Mouse (Mus musculus): ENCODE measurements around the gene Acot2.
A peak's percentile ranks its signal among the peaks of the same experiment; 100 is the strongest.
"Not testable (repeated sequence)": the region's sequence is repeated elsewhere in the genome, so short reads cannot be mapped to it uniquely, and the experiment has no call there.

Acot2 gene

DNA sequence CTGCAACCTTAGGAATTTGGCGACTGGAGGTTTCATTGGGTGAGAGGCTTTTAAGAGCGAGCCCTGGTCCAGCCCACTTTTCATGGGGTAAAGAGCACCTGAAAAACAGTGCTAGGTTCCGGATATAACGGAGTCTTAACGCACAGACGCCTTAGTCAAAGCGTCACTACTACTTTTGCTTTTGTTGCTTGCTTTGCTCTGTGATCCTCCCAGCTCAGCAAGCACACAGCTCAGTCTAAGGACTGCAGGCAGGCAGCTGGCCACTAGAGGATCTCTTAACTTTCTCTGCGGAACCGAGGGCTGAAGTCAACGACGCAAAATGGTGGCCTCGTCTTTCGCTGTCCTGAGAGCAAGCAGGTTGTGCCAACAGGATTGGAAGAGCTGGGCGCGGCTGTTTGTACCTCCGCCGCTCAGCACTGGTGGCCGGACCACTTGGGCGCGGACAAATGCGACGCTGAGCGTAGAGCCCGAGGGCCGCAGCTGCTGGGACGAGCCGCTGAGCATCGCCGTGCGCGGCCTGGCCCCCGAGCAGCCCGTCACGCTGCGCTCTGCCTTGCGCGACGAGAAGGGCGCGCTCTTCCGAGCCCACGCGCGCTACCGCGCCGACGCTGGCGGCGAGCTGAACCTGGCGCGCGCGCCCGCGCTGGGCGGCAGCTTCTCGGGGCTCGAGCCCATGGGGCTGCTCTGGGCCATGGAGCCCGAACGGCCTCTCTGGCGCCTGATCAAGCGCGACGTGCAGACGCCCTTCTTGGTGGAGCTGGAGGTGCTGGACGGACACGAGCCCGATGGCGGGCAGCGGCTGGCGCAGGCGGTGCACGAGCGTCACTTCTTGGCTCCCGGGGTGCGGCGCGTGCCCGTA is at the start of gene Acot2:
TSS of gene Acot2 (plus strand) at position 279 of the 859 bp plus-strand sequence.
- peak; percentile 59 for DNase-seq (ENCODE audit: low spot score)

DNA sequence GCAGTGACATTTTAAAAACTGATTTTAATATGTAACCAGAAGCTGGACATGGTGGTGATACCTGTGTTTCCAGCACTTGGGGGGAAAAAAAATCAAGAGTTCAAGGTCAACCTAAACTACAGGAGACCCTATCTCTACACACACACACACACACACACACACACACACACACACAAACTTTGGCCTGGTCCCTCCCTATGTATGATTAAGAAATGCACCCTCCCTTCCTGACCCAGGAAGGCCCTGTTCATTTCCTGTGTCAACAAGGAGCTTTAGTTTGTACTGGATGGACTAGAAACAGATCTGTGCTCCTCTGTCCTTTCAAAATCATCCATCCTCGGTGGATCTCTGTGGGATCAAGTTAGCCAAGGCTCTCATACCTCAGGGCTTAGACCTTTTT is 49.1 kb upstream of the Acot2 start:
- not testable (repeated sequence) for DNase-seq (ENCODE audit: low spot score)

DNA sequence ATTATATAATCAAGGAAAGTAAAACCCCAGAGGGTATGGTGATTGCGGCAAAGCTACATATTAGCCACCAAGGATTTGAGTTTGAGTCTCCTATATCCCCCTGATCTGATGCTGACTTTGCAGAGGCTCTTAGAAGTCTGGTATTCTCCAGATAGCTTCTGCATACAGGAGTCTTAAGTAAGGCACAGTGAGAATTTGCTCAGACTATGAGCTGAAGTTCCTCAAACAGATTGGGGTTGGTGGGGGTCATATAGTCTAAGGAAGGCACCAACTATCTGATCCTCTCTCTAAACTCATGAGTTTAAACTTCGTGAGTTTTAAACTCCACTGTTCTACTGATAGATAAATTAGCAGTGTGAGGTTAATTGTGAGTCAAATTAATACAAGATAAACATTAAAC is 48.3 kb upstream of the Acot2 start:
- DNase-seq (ENCODE audit: low spot score): no peak

DNA sequence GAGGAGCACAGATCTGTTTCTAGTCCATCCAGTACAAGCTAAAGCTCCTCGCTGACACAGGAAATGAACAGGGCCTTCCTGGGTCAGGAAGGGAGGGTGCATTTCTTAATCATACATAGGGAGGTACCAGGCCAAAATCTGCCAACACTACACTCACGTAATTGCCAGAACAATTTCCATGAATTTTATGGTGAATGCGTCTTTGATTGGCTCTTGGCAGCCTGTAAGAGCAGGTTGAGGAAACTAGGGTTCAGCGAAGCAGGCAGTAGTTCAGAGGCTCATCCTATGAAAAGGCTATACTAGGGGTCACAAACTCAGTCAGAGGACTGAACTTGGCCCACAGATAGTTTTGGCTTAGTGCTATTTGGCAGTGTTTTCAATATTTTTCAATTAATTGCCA is 47.6 kb upstream of the Acot2 start:
- DNase-seq (ENCODE audit: low spot score): no peak

DNA sequence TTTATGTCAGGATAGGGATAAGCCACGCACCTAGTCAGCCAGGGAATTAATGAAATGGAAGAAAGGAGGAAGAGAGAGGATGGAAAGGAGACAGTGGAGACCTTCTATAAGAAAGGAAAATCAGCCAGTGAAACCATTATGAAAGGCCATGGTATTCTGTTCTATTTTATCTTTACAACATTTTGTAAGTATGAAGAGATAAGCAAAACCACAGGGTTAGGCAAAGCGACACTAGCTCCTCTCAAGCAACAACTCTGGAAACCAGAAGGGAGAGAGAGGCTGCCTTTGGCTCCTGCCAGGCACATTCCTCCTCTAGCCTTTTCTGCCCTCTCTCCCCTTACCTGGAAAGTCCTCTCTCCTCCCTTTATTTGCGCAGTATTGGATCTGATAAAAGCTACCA is 45.7 kb upstream of the Acot2 start:
- DNase-seq (ENCODE audit: low spot score): no peak

DNA sequence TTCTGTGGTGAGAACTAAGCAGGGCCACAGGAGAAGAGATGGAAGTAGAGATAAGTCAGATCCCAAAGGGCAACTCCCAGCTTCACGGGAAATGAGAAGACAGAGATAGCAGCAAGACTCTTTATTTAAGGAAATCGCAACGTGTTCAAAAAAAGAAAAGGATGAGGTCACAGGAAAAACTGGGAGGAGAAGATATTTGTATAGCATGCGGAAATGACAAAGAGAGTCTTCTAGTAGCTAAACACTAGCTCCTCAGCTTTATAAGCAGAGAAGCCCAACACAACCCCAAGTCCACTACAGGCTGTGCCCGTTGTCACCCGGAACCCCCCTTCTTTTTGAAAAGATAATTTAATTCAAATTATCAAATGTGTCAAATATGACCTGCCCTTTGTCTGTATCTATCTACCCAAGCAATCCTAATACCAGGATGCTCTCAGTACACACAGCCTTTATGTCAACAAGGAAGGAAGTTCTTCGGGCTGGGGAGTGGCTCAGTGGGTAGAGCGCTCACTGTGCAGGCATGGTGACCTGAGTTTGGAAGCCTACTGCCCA is 40.3 kb upstream of the Acot2 start:
- no peak for DNase-seq (ENCODE audit: low spot score)

DNA sequence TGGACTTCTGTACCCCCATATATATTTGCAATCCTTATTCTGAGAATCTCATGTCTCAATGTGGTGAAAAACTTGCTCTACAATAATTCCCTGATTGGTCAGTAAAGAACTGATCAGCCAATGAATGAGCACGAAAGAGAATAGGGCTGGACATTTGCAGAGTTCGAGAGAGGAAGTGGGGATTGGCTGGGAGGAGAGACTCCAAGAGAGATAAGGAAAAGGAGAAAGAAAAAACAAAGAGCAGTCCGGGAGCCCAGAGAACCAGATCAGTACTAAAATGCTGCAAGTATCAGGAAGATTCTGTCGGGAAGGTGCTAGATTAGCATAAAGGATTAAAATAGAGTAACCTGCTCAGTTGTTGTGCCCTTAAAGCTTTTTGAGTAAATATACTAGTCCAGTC is 38.6 kb upstream of the Acot2 start:
- no peak for DNase-seq (ENCODE audit: low spot score)

DNA sequence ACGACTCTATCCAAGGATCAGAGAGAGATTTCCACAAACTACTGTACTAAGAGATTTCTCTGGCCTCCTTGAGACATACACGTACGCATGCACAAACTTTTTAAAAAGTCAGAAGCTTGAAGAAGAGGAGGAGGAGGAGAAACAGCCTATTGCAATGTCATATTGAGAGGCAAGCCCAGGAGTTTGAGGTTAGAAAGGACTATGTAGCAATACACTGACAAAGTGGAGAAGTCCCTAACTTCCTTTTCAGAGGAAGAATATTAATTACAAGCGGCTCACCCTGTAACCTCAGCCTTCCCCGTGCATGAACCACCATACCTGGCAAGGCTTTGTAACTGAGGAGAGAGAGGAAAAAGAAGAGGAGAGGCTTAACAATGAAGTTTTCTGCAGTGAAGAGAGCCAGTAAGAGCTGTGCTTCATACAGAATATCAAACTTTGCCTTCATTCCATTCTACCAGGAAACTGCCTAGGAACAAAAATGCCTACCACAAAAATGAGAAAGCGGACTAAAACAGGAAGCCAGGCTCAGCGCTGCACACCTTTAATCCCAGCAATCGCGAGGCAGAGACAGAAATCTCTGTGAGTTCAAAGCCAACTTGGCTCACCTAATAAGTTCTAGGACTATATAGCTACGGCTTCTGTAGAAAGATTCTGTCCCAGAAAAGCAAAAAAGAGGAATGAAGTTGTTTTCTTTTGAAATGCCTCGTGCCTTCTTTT is 37.7 kb upstream of the Acot2 start:
- no peak for DNase-seq (ENCODE audit: low spot score)

DNA sequence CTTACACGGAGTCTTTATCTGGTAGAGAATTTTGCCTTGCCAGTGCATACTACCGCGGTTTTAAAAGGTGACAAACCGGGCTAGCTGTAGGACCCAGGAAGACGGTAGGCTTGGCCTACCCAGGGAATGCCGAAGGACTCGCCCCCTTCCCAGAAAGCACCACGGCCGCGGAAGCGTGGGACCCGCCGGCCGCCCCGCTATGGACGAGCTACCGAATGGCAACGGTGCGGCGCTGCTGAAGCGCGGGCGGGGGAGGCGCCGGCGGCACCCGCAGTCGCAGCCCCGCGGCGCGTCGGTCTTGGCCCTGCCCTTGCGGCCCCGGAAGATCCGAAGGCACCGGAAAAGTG is 37.2 kb upstream of the Acot2 start, which contains the start of gene Riox1:
TSS of gene Riox1 (plus strand) at position 116 of the 347 bp plus-strand sequence.
- peak; percentile 73 for DNase-seq (ENCODE audit: low spot score)

DNA sequence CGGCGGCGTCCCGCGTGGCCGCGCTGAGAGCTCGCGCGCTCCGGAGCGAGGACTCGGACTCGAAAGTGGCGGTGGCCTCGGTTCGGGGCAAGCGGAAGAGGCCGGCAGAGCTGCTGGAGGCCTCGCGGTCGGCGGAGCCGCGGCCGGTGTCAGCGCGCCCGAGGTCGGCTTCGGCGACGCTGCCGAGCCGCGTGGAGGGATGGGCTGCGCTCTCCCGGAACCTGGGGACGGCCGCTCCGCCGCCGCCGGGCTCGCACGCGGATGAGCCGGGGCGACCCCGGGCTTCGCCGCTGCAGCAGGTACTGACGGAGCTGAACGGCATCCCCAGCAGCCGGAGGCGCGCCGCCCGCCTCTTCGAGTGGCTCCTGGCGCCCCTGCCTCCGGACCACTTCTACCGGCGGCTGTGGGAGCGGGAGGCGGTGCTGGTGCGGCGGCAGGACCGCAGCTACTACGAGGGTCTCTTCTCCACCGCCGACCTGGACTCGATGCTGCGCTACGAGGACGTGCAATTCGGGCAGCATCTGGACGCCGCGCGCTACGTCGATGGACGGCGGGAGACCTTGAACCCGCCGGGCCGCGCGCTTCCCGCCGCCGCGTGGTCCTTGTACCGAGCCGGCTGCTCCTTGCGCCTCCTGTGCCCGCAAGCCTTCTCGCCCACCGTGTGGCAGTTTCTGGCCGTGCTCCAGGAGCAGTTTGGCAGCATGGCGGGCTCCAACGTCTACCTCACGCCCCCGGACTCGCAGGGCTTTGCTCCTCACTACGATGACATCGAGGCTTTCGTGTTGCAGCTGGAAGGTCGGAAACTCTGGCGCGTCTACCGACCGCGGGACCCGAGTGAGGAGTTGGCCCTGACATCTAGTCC is 36.6 kb upstream of the Acot2 start:
- peak; percentile 26 for DNase-seq (ENCODE audit: low spot score)

DNA sequence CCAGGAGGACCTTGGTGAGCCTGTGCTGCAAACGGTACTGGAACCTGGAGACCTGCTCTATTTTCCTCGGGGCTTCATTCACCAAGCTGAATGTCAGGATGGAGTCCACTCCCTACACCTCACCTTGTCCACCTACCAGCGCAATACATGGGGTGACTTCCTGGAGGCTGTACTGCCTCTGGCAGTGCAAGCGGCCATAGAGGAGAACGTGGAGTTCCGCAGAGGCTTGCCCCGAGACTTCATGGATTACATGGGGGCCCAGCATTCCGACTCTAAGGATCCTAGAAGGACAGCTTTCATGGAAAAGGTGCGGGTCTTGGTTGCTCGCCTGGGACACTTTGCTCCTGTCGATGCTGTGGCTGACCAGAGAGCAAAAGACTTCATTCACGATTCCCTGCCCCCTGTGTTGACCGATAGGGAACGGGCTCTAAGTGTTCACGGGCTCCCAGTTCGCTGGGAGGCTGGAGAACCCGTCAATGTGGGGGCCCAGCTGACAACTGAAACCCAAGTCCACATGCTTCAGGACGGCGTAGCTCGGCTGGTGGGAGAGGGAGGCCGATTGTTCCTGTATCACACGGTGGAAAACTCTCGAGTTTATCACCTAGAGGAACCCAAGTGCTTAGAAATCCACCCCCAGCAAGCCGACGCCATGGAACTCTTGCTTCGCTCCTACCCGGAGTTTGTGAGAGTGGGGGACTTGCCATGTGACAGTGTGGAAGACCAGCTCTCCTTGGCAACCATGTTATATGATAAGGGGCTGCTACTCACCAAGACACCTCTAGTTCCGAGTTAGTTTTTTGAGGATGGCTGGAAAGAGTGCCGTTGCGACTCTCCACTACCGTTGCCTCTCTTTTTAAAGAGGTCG is 35.7 kb upstream of the Acot2 start:
- no peak for DNase-seq (ENCODE audit: low spot score)

DNA sequence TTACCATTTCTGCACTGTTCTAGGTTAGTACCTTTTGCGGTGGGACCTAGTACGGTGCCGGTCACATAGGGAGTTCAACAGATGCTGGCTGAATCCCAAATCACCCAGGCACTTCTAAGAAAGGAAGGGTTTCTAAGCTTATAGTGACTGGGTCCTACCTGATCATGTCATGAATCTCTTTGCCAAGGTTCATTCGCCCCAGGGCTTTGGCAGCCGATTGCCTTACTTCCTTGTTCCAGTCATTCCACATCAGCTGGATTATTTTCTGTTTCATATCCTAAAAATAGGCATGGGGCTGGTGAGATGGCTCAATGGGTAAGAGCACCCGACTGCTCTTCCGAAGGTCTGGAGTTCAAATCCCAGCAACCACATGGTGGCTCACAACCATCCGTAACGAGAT is 29.4 kb upstream of the Acot2 start:
- no peak for DNase-seq (ENCODE audit: low spot score)

DNA sequence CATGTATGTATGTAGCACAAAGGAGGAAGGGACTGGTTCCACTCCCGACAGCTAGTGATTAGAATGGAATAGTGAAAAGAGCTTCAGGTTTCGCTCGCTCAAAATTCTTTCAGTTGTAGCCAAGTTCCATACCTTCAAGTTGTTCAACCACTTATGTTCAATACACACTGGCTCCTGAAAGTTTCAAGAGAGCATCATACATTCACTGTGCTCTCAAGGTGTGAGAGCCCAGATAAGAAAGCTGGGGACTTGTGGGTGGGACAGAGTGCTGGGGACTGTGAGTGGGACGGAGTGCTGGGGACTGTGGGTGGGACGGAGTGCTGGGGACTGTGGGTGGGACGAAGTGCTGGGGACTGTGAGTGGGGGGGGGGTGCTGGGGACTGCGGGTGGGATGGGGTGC is 22.4 kb upstream of the Acot2 start:
- DNase-seq (ENCODE audit: low spot score): no peak

DNA sequence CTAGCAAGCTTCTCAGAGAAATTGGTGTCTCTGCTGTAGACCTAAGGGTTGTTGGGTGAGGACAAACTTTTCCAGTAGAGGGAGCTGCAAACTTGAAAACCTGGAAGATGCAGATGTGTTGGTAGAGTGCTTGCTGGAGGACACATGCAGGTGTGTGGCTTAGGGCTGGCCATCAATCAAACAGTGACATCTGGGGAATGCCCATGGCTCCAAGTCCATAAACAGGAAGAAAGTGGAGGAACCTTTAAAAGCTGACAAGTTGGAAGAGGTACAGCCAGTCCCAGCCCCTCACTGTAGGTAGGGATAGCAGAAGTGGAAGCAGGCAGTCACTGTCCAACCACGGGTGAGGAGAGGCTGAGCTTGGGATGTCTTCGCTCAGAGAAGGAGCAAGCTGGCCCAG is 15.5 kb upstream of the Acot2 start:
- DNase-seq (ENCODE audit: low spot score): peak; percentile 19

DNA sequence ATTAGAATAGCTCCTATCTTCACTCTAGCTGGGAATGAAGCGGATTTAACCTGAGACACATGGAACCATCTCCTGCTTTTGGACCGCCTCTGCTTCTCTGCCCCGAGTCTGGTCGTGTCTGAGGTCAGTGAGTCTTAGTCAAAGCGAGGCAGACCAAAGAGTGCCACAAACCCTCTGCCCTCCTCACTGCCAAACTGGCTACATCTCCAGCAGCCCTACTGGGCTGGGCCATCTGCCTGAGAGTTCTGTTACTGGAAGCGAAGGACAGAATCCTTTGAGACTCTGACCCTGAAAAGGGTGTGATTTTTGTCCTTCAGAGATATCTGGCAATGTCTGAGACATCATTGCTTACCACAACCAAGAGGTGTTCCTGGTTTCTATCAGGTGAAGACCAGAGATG is 8.8 kb upstream of the Acot2 start:
- DNase-seq (ENCODE audit: low spot score): no peak

DNA sequence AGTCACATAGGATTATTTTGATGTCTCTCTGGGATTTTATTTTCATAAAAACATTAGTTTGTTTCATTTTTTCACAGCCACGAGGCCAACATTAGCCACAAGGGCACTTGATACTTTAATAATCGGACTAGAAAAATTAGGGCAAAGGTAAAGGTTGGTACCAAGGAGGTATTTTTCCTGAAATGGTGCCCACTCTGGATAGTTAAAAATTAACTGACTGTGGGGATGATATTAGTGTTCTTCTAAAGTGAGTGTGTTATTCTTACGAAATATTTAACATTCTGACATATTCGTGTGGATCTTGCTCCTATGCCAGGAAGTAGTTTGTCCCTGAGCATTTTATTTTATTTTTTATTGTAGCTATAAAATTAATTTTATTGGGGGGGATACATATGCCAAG is 6.0 kb upstream of the Acot2 start:
- no peak for DNase-seq (ENCODE audit: low spot score)

DNA sequence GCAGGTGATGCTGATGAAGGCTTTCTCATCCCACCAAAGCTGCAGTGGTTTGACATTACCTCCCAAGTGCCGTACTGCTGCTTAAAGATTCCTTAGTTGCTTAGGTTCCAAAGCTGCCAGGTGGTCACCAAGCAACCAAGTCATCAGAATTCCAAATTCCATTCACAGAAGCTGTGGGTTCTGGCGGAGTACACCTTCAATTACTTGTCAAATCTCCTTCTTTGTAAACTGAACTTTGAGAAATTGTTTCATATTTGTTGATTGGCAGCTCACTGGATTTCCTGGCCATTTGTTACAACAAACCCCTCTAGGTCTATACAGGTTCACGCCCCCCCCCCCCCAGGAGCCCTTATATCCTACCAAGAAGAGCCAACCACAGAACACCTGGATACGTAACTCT is 2.9 kb upstream of the Acot2 start, which contains the start of gene Heatr4:
TSS of gene Heatr4 (minus strand) at position 101 of the 400 bp plus-strand sequence.
- DNase-seq (ENCODE audit: low spot score): no peak

DNA sequence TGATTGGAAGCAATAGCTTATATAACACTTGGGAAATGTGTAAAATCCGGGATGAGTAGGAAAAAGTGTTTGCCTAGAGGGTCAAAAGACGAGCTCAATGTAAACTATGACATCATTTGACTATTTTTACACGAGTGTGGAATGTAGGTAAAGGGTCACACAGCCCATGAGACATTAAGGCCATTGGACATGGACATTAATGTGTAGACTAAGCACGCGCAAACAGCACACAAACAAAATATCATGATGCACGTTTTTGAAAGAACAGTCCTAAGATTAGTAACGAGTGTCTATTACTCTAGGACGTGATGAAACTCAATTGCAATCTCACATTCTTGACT is 449 bp upstream of the Acot2 start:
- no peak for DNase-seq (ENCODE audit: low spot score)

DNA sequence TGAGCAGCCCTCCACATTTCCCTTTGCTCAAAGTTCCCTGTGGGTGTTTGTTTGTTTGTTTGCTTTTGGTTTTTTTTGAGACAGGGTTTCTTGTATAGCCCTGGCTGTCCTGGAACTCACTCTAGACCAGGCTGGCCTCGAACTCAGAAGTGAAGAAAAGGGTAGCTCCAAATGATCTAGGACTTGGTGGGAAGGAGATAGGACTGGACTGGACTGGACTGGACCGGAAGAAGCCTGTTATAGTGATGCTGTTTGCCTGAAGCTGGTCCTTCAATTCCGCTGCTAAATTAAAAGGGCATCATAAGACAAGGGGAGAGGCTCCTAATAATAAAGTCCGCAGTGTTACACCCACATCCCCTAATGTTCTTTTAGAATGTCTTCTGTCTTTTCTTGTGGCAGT is 822 bp downstream of the Acot2 start:
- no peak for DNase-seq (ENCODE audit: low spot score)

DNA sequence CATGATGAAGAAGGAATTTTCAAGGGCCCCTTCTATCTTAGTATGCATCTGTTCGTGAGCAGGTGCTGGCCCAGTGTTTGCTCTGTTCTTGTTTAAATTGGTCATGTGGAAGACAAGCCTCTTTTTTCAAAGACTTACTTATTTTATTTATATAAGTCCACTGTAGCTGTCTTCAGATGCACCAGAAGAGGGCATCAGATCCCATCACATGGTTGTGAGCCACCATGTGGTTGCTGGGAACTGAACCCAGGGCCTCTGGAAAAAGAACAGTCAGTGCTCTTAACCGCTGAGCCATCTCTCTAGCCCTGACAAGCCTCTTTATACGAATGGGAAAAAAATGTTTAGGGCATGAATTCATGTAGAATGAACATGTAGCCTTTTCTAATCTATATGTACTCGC is 1.7 kb downstream of the Acot2 start:
- no peak for DNase-seq (ENCODE audit: low spot score)

DNA sequence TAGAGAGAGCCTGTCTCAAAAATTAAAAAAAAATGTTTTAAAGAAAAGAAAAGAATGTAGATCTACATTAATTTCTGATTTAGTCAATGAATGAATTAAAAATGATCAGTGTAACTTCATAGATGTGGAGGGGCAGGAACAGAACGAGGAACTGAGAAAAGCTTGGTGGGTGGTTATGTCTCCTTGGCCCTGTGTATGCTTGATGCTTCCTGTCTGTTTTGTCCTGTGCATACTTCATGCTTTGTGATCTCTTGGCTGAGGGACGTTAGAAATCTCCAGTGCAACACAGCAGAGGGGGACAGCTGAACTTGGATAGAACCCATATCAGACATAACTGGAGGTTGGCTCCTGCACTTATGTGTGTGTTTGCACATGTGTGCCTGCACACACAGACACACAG is 9.6 kb downstream of the Acot2 start:
- DNase-seq (ENCODE audit: low spot score): no peak
